Mouse (Mus musculus) embryo, embryonic 11.5 days (tissue): ENCODE data around the gene Nt5c3b.

Experiments
- DNase-seq: peaks from one replicate; pipeline ENCODE4 v3.0.0-alpha.2; 2012; ENCODE audit warnings: low read depth, low spot score

The Nt5c3b gene

GRCm38 (mm10) chr11:100379311-100379710, 62.3 kb downstream of the Nt5c3b start:
- no peak for DNase-seq

GRCm38 (mm10) chr11:100378446-100378845, 63.2 kb downstream of the Nt5c3b start:
- DNase-seq, result no peak

- DNase-seq, result no peak
These were observed 63.6 kb downstream of the Nt5c3b start for GRCm38 (mm10) chr11:100377989-100378388.

- DNase-seq, result no peak
These were observed 64.7 kb downstream of the Nt5c3b start for GRCm38 (mm10) chr11:100376746-100377389.

GRCm38 (mm10) chr11:100376005-100376404, 65.6 kb downstream of the Nt5c3b start:
- DNase-seq, result no peak

- no peak for DNase-seq
These were observed 66.5 kb downstream of the Nt5c3b start for GRCm38 (mm10) chr11:100375127-100375526.
